Mouse (Mus musculus) regulatory T cell (primary cell): ENCODE data around the gene Polrmt.

ENCODE experiments used
- in situ Hi-C: fragments of 300-600 bp; cut with MboI, MseI; formaldehyde crosslinking; loops from one replicate; pipeline ENCODE4 v1.15.1; 2025; ENCODE audit warnings: high pct_unique_total_duplicates

Polrmt gene

DNA sequence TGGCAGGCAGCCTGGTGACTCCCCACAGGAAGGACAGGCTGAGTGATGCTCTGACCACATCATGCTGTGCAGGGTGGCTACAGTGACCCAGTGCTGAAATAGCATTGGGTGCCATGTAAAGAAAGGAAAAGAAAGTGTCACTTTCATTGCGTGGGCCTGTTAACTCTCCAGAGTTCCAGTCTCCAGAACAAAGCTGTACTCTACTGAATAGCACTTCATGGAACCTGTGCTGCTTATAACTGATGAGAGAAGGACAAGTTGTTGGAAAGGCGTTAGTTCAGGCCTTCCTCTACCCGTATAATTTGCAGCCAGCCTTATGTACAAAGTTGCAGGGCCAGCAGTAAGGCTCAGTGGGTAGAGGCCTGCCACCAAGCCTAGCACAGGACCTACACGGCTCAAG lies 57.7 kb downstream of the Polrmt start, which contains the start of gene Gzmm:
Gene Gzmm, plus strand, starts transcription at position 301 of the 400 bp plus-strand sequence.
- in situ Hi-C loops: loop anchor here (10.0 kb wide), 1 partner anchor 1114 kb away; the partner anchor contains the start of gene Ilvbl

DNA sequence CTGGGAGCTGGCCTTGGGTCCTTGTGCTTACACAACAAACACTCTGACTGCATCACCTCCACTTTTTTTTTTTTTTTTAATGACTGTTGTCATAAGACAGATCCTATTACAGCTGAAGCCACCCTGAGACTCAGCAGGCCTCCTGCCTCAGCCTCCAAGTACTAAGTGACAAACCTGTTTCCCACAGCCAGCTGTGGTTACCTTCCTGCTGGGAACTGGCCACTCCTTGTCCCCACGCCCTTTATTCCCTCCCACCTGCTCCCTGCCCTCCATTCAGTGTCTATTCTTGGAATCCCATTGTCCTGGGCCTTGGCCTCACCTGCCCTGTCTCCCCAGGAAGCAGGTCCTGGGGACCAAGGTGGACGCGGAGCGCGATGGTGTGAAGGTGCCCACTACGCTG lies 58.9 kb downstream of the Polrmt start:
- in situ Hi-C loops: loop anchor here (10.0 kb wide), 1 partner anchor 1113 kb away; the partner anchor contains the start of gene Ilvbl

DNA sequence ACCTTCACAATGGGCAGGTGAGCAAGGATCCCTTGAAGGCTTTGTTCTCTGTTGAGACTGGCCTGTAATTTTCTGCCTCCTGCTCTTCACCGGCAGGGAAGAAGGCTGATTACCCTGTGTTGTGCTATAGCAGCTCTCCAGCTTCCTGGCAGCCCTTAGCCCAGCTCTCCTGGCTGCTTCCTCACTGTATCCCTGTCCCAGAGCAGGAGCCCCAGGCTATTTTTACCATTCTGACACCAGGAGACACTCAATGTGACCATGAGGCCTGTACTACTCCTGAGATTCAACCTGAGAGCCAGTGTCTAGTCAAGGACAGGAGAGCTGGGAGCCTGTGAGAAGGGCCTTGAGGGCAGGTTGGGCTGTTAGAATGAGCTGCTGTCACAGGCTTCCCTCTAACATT lies 59.7 kb downstream of the Polrmt start:
- in situ Hi-C loops: loop anchor here (10.0 kb wide), 1 partner anchor 1112 kb away; the partner anchor contains the start of gene Ilvbl

DNA sequence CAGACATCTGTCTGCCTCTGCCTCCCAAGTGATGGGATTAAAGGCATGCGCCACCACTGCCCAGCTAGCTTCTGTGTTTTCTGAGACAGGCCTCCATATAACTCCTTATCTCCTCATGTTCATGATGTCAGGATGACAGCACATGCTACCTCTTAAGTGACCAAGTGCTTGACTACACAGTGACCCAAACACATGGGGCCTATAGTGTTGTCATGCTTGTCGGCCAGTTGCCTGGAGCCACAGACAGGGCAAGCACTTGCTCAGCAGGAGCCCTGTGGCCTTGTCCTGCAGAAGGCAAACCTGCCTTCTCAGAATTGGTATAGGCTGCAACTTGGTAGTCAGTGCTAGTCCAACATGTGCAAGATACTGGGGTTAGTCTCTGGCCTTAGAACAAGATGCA lies 60.2 kb downstream of the Polrmt start:
- in situ Hi-C loops: loop anchor here (10.0 kb wide), 1 partner anchor 1111 kb away; the partner anchor contains the start of gene Ilvbl
